Mouse (Mus musculus) ES-Bruce4 (cell line): ENCODE results near the gene Bcl2l10. TPM values are rescaled to one million over a fixed set of nuclear protein-coding genes. Genes with fewer than 3 reads are reported as not detected.
A peak's percentile ranks its signal among the peaks of the same experiment; 100 is the strongest.

Source experiments
- H3K27ac ChIP-seq: 2 replicates; pipeline ENCODE4 v1.5.1; 2012; ENCODE audit warnings: low read length, inconsistent platforms; ENCODE audit not compliant: insufficient read depth
- H3K27me3 ChIP-seq: 2 replicates; pipeline ENCODE4 v1.6.1; 2012; ENCODE audit warnings: mild to moderate bottlenecking, low read length, inconsistent platforms; ENCODE audit not compliant: control insufficient read depth, poor library complexity, insufficient read depth, severe bottlenecking
- H3K36me3 ChIP-seq: 2 replicates; pipeline ENCODE4 v1.6.1; 2012; ENCODE audit warnings: inconsistent platforms, mild to moderate bottlenecking, low read length, moderate library complexity; ENCODE audit not compliant: control insufficient read depth, poor library complexity, insufficient read depth, severe bottlenecking
- H3K4me1 ChIP-seq: one replicate; pipeline ENCODE4 v1.8.1; 2011; ENCODE audit warnings: low read length; ENCODE audit not compliant: control insufficient read depth, insufficient read depth
- H3K4me3 ChIP-seq: 2 replicates; pipeline ENCODE4 v1.5.1; 2011; ENCODE audit warnings: low read depth, mild to moderate bottlenecking, low read length
- H3K9ac ChIP-seq: 2 replicates; pipeline ENCODE4 v1.6.1; 2012; ENCODE audit warnings: low read depth, mild to moderate bottlenecking, inconsistent platforms; ENCODE audit not compliant: poor library complexity, severe bottlenecking
- H3K9me3 ChIP-seq: replicated peaks from 2 replicates; pipeline ENCODE4 v1.6.1; 2012; ENCODE audit warnings: mild to moderate bottlenecking, low read length, inconsistent platforms; ENCODE audit not compliant: control insufficient read depth, poor library complexity, insufficient read depth, severe bottlenecking
- CTCF ChIP-seq: IDR thresholded peaks from one replicate; pipeline ENCODE4 v1.8.1; 2011; ENCODE audit warnings: low read depth, low read length
- EP300 ChIP-seq: IDR thresholded peaks from 2 replicates; pipeline ENCODE4 v1.6.1; 2011; ENCODE audit warnings: low read depth, low read length; ENCODE audit not compliant: insufficient read depth
- POLR2A ChIP-seq: IDR thresholded peaks from one replicate; pipeline ENCODE4 v1.8.1; 2011; ENCODE audit warnings: low read length; ENCODE audit not compliant: insufficient read depth
- polyA plus RNA-seq: library from polyadenylated mRNA; stranded (reverse); fragments of >200 nt; gene quantifications from 2 replicates; pipeline ENCODE4 v1.2.4, GENCODE M21; 2011; ENCODE audit warnings: low read depth; ENCODE audit not compliant: missing spikeins, insufficient read depth, insufficient read length

Gene Bcl2l10
- polyA plus RNA-seq, 1 experiment, result not detected

DNA sequence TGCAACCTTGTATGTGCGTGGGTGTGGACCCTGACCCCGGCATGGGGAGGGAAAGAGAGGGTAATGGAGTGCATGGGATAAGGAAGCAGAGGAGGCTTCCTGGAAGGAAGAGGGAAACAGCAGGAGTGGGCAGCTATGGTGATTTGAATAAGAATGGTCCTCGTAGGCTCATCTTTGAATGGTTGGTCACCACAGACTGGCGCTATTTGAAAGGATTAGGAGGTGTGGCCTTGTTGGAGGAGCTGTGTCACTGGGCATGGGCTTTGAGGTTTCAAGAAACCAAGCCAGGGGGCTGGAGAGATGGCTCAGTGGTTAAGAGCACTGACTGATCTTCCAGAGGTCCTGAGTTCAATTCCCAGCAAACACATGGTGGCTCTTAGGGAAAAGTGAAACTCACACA, 17.6 kb downstream of the Bcl2l10 start:
- H3K27ac ChIP-seq, result no peak overlapping the region
- TF ChIP-seq CTCF, result no peak
- TF ChIP-seq EP300, result no peak
- no peak for TF ChIP-seq POLR2A
- no peak overlapping the region for H3K9ac ChIP-seq
- no peaks in the 10 kb centered on the region for H3K9me3 ChIP-seq
- no peaks in the 10 kb centered on the region for H3K27me3 ChIP-seq
- H3K36me3 ChIP-seq, result no peaks in the 10 kb centered on the region
- peaks cover 10% of the 10 kb centered on the region for H3K4me1 ChIP-seq
- H3K4me3 ChIP-seq, result no peak overlapping the region

DNA sequence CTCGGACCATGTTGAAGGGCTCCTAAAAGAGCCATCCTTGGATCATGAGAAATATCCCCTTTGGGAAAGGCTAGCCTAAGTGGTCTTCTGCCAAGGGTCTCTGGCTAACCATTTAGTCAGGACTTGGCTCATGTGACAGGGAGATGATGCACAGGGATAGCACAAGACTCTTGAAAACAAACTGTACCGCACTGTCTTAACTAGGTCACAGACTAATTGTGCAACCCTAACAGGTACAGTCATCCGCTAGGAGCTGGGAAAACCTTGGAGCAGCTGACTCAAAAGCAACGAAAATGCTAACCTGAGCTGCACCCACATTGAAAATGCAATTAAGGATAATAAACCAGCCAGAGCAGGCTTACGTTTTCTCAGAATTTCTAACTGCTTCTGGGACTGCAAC, 18.6 kb downstream of the Bcl2l10 start:
- Histone ChIP-seq H3K9ac (no peak overlapping the region), H3K27me3 (no peaks in the 10 kb centered on the region), H3K36me3 (no peaks in the 10 kb centered on the region), H3K27ac (0 out of 2 replicates have a peak overlapping the region, but pooled peaks have one; percentile 8), H3K4me3 (no peak overlapping the region), H3K9me3 (no peaks in the 10 kb centered on the region), H3K4me1 (peaks cover 10% of the 10 kb centered on the region)
- TF ChIP-seq CTCF (no peak), POLR2A (no peak), EP300 (no peak)

DNA sequence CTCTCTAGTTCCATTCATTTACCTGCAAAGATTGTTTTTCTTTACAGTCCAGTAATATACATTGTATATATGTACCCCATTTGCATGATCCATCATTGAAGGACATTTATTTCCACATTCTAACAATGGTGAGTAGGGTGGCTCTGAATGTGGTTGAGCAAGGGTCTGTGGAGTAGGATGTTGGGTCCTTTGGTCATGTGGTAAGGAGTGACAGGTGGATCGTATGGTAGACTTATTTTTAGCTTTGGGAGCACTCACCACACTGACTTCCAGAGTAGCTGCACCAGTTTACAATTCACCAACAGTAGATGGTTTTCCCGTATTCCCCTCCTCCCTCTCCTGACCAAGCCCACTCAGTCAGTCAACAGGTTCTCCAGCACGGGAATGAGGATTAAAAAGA, 21.2 kb downstream of the Bcl2l10 start:
- Histone ChIP-seq H3K4me3 (no peak overlapping the region), H3K36me3 (no peaks in the 10 kb centered on the region), H3K9me3 (no peaks in the 10 kb centered on the region), H3K4me1 (peaks cover 6% of the 10 kb centered on the region), H3K27ac (no peak overlapping the region), H3K27me3 (no peaks in the 10 kb centered on the region), H3K9ac (no peak overlapping the region)
- TF ChIP-seq EP300 (no peak), POLR2A (no peak), CTCF (no peak)

DNA sequence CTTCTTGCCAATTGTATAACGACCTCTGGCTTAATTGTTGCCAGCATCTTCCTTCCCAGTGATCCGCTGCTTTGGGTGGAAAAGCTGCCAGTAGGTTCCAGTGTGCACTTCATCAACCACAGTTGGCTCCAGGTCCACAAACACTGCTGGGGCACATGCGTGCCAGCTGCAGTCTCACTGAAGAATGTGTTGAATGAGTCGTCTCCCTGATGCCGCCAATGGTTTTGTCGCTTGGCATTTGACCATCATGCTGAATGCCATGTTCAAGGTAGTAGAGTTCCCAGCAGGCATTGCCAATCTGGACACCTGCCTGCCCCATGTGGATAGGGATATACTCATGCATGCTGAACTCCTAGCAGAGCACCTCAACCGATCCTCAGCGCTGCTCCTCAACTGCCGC, 28.0 kb downstream of the Bcl2l10 start:
- no peak for TF ChIP-seq POLR2A
- TF ChIP-seq CTCF, result no peak
- TF ChIP-seq EP300, result no peak
- Histone ChIP-seq H3K9me3 (no peaks in the 10 kb centered on the region), H3K4me3 (no peak overlapping the region), H3K27ac (no peak overlapping the region), H3K27me3 (no peaks in the 10 kb centered on the region), H3K9ac (no peak overlapping the region), H3K36me3 (no peaks in the 10 kb centered on the region), H3K4me1 (peaks cover 8% of the 10 kb centered on the region)

DNA sequence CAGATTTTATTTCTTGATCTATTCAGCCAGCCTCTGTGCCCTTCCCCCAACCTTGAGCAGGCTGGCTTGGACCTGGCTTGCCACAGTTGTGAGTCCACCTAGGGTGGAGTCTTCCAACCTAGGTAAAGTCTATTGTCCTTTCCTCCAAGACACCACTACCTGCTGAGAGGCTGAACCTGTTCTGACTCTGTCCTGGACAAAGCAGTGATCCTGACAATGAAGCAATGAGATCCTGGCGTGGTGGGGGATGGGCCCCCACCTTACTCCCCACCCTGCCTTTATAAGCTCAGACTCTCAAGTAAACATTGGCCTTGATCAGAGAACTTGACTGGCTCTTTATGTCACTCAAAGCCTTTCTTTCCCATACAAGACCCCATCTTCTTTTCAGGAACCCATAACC, 28.9 kb downstream of the Bcl2l10 start:
- H3K4me1 ChIP-seq, result peaks cover 8% of the 10 kb centered on the region
- H3K27me3 ChIP-seq, result no peaks in the 10 kb centered on the region
- H3K9me3 ChIP-seq, result no peaks in the 10 kb centered on the region
- H3K4me3 ChIP-seq, result no peak overlapping the region
- peak overlapping the region; percentile 86 for H3K27ac ChIP-seq
- H3K9ac ChIP-seq, result no peak overlapping the region
- peak; percentile 97 for TF ChIP-seq EP300
- TF ChIP-seq CTCF, result no peak
- TF ChIP-seq POLR2A, result no peak
- no peaks in the 10 kb centered on the region for H3K36me3 ChIP-seq

DNA sequence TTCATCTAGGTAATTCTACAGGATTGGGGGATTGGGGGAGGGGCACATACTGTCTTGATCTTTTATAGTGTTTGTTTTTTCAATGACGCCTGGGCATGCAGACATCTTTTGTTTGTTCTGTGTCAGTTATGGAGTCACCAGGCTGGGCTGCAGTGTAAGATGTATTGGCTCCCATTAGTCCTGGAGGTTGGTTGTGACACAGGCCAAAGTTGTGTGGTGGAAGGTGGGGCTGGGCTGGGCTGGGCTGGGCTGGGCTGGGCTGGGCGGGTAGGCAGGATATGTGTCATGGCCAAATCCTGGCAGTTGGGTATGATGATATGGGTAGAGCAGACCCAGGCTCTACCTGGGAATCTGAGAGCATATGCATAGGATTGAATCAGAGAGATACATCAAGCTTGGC, 31.2 kb downstream of the Bcl2l10 start:
- H3K27ac ChIP-seq, result no peak overlapping the region
- H3K9me3 ChIP-seq, result no peaks in the 10 kb centered on the region
- peaks cover 6% of the 10 kb centered on the region for H3K4me1 ChIP-seq
- no peak for TF ChIP-seq CTCF
- TF ChIP-seq EP300, result no peak
- TF ChIP-seq POLR2A, result no peak
- no peak overlapping the region for H3K9ac ChIP-seq
- no peaks in the 10 kb centered on the region for H3K27me3 ChIP-seq
- H3K36me3 ChIP-seq, result no peaks in the 10 kb centered on the region
- no peak overlapping the region for H3K4me3 ChIP-seq
